Mouse (Mus musculus) hindbrain, embryonic 11.5 days (tissue): Measurements from ENCODE around the gene Gpr179. TPM values are rescaled to one million over a fixed set of nuclear protein-coding genes. Genes with fewer than 3 reads are reported as not detected.

Experiments used
- ATAC-seq: fragments of 200-750 bp; cut with Nextera tagmentation; 2 replicates; pipeline ENCODE4 v1.8.0; 2017; ENCODE audit warnings: mild to moderate bottlenecking, moderate TSS enrichment, moderate library complexity; ENCODE audit not compliant: low FRiP score
- DNase-seq: peaks from one replicate; pipeline ENCODE4 v3.0.0-alpha.2; 2015; ENCODE audit warnings: low spot score
- H3K27ac ChIP-seq: fragments of 300-500 bp; sonication (generic); 2 replicates; pipeline ENCODE4 v1.5.1; 2014; ENCODE audit warnings: mild to moderate bottlenecking, low read depth, low read length
- H3K27me3 ChIP-seq: fragments of 300-500 bp; sonication (generic); 2 replicates; pipeline ENCODE4 v1.6.1; 2014; ENCODE audit warnings: mild to moderate bottlenecking, low read length, moderate library complexity, mixed read lengths; ENCODE audit not compliant: control insufficient read depth, insufficient read depth
- H3K36me3 ChIP-seq: fragments of 300-500 bp; sonication (generic); 2 replicates; pipeline ENCODE4 v1.6.1; 2014; ENCODE audit warnings: mild to moderate bottlenecking, low read length, moderate library complexity, mixed read lengths; ENCODE audit not compliant: control insufficient read depth, insufficient read depth
- H3K4me1 ChIP-seq: fragments of 300-500 bp; sonication (generic); replicated peaks from 2 replicates; pipeline ENCODE4 v1.6.1; 2014; ENCODE audit warnings: low read length, mixed read lengths; ENCODE audit not compliant: control insufficient read depth, insufficient read depth
- H3K4me2 ChIP-seq: fragments of 300-500 bp; sonication (generic); replicated peaks from 2 replicates; pipeline ENCODE4 v1.6.1; 2014; ENCODE audit warnings: mild to moderate bottlenecking, low read depth, low read length
- H3K4me3 ChIP-seq: fragments of 300-500 bp; sonication (generic); 2 replicates; pipeline ENCODE4 v1.5.1; 2014; ENCODE audit warnings: low read depth, low read length
- H3K9ac ChIP-seq: fragments of 300-500 bp; sonication (generic); 2 replicates; pipeline ENCODE4 v1.6.1; 2014; ENCODE audit warnings: low read depth, low read length
- H3K9me3 ChIP-seq: fragments of 300-500 bp; sonication (generic); 2 replicates; pipeline ENCODE4 v1.6.1; 2016; ENCODE audit warnings: low read length; ENCODE audit not compliant: control insufficient read depth
- WGBS: fragments of 180-500 bp; shearing (Covaris S2); extraction: QIAGEN DNeasy Blood & Tissue Kit; methylation state at CpG from one replicate; pipeline ENCODE4 v1.1.7; 2014; 5-methylcytosine and 5-hydroxymethylcytosine counted together
- polyA plus RNA-seq: library from polyadenylated mRNA; unstranded; fragments of >200 nt; fragmentation: Nextera tagmentation; extraction: Ambion mirVana; gene quantifications from 2 replicates; pipeline ENCODE4 v1.2.1, GENCODE M21; 2014

Gpr179 gene
- 0.46 TPM in 1 of 2 replicates, not detected in the other for polyA plus RNA-seq

DNA sequence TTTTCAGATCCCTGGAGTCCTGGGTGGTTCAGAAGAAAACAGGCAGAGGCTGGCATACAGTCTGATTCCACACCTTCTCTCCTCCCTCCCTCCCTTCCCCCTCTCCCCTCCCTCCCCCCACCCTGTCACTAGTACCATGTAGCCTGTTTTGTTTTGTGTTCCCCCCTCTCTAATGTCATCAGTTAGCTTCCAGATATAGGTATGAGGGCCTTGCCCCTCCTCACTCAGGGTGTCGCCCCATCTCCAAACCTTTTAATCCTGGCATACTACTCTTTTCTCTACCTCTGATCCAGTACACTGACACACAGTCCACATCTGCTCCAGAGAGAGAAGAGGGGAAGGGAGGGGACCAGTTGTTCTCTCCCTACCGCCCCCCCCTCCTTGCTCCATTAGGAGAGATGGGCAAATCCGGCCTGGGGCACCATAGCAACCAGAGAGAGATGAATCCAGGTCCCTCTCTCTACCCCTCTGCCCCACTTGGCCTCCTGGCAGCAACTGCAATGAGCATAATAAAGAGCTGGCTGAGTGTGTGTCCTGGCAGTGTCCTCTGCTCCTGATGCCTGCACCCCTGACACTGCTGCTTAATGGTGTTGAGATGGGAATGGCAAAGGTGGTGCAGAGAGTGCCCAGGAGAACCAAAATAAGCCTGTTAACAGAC, at the start of gene Gpr179:
Gene Gpr179 (minus strand): TSS at position 51 of the 658 bp plus-strand sequence.
- no peaks in the 10 kb centered on the region for H3K27me3 ChIP-seq
- no peak within 1 kb of the TSS for H3K4me3 ChIP-seq
- peaks cover 3% of the 10 kb centered on the region for H3K4me1 ChIP-seq
- no peak within 1 kb of the TSS for H3K4me2 ChIP-seq
- ATAC-seq, result no peak
- no peak within 1 kb of the TSS for H3K27ac ChIP-seq
- H3K9ac ChIP-seq, result 0 out of 2 replicates have a peak within 1 kb of the TSS, but pooled peaks have one; percentile 40
- no peak for DNase-seq
- 57% methylated on average over 2 of the region's 3 CpGs for WGBS
- H3K36me3 ChIP-seq, result no peaks in the 10 kb centered on the region
- no peaks in the 10 kb centered on the region for H3K9me3 ChIP-seq

DNA sequence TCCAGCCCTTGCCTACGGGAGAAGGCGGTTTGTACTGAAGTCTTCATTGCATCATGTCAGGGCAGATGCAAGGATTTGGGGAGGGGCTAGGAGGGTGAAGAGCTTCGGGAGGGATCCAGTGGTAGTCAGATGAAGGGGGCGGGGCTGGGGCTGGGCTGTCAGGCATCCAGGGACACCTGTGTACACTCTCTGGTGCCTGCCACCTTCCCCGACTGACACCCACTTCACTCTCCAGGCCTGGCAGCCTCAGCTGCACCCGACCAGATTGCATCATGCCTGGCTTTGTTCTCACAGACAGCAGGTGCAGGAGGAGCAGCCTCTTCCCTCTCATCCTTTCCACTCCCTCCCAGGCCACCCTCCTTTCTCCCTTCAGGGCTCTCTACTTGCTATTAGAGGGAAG, 49.2 kb upstream of the Gpr179 start:
- no peaks in the 10 kb centered on the region for H3K36me3 ChIP-seq
- DNase-seq (peak; percentile 40), ATAC-seq (peak; percentile 28)
- H3K4me1 ChIP-seq, result peaks cover 12% of the 10 kb centered on the region
- 0 out of 2 replicates have a peak overlapping the region, but pooled peaks have one; percentile 24 for H3K27ac ChIP-seq
- peaks cover 8% of the 10 kb centered on the region for H3K27me3 ChIP-seq
- no peak overlapping the region for H3K4me2 ChIP-seq
- no peak overlapping the region for H3K4me3 ChIP-seq
- 18% methylated on average over 6 of the region's 6 CpGs for WGBS
- no peaks in the 10 kb centered on the region for H3K9me3 ChIP-seq
- H3K9ac ChIP-seq, result no peak overlapping the region

DNA sequence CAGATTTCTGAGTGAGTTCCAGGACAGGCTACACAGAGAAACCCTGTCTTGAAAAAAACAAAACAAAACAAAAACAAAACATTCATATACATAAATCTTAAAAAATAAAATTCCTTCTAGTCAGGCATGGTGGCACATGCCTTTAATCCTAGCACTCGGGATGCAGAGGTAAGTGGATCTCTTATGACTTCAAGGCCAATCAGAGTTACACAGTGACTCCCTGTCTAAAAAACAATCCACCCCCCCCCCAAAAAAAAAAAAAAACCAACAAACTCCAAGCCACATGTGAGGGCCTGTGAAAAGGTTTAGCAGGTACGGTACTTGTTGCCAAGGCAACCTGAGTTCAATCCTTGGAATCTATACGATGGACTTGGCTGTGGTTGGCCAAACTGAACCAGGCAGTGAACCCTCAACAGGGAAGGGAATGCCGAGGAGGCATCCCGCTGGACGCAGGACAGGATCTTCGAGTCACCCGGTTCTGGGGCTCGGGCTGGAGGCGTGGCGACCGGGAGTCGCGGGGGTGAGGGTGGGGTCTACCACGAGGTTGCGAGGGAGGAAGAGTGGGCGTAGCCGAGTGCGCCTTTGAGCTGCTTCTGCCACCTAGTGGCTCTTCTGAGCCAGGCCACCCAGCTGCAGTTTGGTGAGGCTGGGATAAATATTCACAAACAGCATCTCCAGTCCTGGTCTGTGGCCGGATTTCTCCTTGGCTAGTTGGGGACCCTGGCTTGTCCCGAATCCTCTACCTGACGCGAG, 48.3 kb upstream of the Gpr179 start:
- DNase-seq (peak; percentile 90), ATAC-seq (peak; percentile 61)
- Histone ChIP-seq H3K4me3 (0 out of 2 replicates have a peak overlapping the region, but pooled peaks have one; percentile 6), H3K4me1 (peaks cover 6% of the 10 kb centered on the region), H3K36me3 (no peaks in the 10 kb centered on the region), H3K27me3 (0 out of 2 replicates have a peak, but pooled peaks cover under 1% of the 10 kb centered on the region), H3K4me2 (peak overlapping the region; percentile 52), H3K9me3 (no peaks in the 10 kb centered on the region), H3K27ac (0 out of 2 replicates have a peak overlapping the region, but pooled peaks have one; percentile 24), H3K9ac (no peak overlapping the region)
- WGBS, result 4% methylated on average over 23 of the region's 23 CpGs

GRCm38 (mm10) chr11:97398506-97398905, 46.6 kb upstream of the Gpr179 start:
- no peak overlapping the region for H3K27ac ChIP-seq
- 0 out of 2 replicates have a peak, but pooled peaks cover 3% of the 10 kb centered on the region for H3K4me1 ChIP-seq
- no peaks in the 10 kb centered on the region for H3K27me3 ChIP-seq
- H3K9me3 ChIP-seq, result no peaks in the 10 kb centered on the region
- DNase-seq (no peak), ATAC-seq (no peak)
- H3K9ac ChIP-seq, result no peak overlapping the region
- no peaks in the 10 kb centered on the region for H3K36me3 ChIP-seq
- H3K4me3 ChIP-seq, result no peak overlapping the region
- no peak overlapping the region for H3K4me2 ChIP-seq
- whole genome bisulfite sequencing, result 64% methylated on average over 2 of the region's 2 CpGs

DNA sequence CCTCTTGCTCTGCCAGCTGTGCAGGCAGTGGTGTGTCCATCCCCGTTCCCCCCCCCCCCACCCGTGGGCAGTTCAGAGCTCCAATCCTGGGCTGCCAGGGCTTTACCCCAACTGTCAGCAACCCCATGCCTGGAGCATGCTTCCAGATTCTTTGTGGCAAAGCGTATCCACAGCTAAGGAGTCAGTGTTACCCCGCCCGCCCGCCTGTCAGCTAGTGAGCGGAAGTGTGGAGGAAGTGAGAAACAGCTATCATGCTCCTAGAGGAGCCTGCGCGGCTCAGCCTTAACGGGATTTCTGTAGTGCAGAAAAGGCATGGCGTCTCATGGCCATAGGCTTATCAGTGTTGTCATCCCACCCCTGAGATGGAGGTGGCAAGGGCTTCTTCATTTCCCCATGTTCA, 42.3 kb upstream of the Gpr179 start:
- Histone ChIP-seq H3K36me3 (no peaks in the 10 kb centered on the region; the same call in 1 of the 2 replicates), H3K4me3 (no peak overlapping the region), H3K4me2 (no peak overlapping the region), H3K27ac (no peak overlapping the region), H3K27me3 (no peaks in the 10 kb centered on the region), H3K4me1 (no peaks in the 10 kb centered on the region), H3K9me3 (no peaks in the 10 kb centered on the region), H3K9ac (no peak overlapping the region)
- DNase-seq (no peak), ATAC-seq (no peak)
- 85% methylated on average over 11 of the region's 11 CpGs for WGBS

DNA sequence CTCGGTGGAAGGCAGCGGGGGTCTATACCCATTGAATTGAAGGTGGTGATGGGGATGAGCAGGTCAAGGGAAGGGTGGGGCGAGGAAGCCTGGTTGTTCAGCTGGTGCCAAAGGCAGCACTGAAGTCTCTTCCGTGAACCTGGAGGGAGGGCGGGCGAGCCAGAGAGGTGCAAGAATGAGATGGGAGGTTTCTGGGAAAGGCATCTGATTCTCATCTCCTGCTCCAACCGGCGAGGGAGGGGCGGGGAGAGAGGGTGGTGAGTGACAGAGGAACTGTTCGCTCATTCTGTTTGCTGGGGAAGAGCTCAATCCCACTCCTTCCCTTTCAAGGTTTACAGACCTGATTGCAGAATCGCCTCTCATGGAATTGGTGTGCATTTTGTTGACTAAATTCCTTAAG, 41.8 kb upstream of the Gpr179 start:
- no peak for ATAC-seq
- no peaks in the 10 kb centered on the region; the same call in 1 of the 2 replicates for H3K36me3 ChIP-seq

GRCm38 (mm10) chr11:97389127-97389526, 37.2 kb upstream of the Gpr179 start:
- no peaks in the 10 kb centered on the region for H3K9me3 ChIP-seq
- no peak for ATAC-seq
- no peak overlapping the region for H3K9ac ChIP-seq
- H3K4me3 ChIP-seq, result no peak overlapping the region
- no peaks in the 10 kb centered on the region for H3K27me3 ChIP-seq
- no peaks in the 10 kb centered on the region for H3K4me1 ChIP-seq
- H3K36me3 ChIP-seq, result no peaks in the 10 kb centered on the region; the same call in 1 of the 2 replicates
- no peak overlapping the region for H3K27ac ChIP-seq
- H3K4me2 ChIP-seq, result no peak overlapping the region
- WGBS, result 86% methylated on average over 8 of the region's 8 CpGs
- no peak for DNase-seq

More for the DNA sequence above, 41.8 kb upstream of the Gpr179 start:
- H3K4me3 ChIP-seq, result no peak overlapping the region
- H3K27ac ChIP-seq, result no peak overlapping the region
- no peak overlapping the region for H3K4me2 ChIP-seq
- no peaks in the 10 kb centered on the region for H3K9me3 ChIP-seq
- H3K27me3 ChIP-seq, result no peaks in the 10 kb centered on the region
- 68% methylated on average over 11 of the region's 11 CpGs for WGBS
- no peak for DNase-seq
- no peak overlapping the region for H3K9ac ChIP-seq
- H3K4me1 ChIP-seq, result no peaks in the 10 kb centered on the region

GRCm38 (mm10) chr11:97387811-97388210, 35.9 kb upstream of the Gpr179 start:
- no peak overlapping the region for H3K27ac ChIP-seq
- ATAC-seq (no peak), DNase-seq (no peak)
- H3K36me3 ChIP-seq, result no peaks in the 10 kb centered on the region; the same call in 1 of the 2 replicates
- H3K9me3 ChIP-seq, result no peaks in the 10 kb centered on the region
- no peak overlapping the region for H3K9ac ChIP-seq
- no peaks in the 10 kb centered on the region for H3K4me1 ChIP-seq
- WGBS, result 100% methylated on average over 2 of the region's 2 CpGs
- no peaks in the 10 kb centered on the region for H3K27me3 ChIP-seq
- no peak overlapping the region for H3K4me2 ChIP-seq
- no peak overlapping the region for H3K4me3 ChIP-seq
